Mouse (Mus musculus) cerebellum, adult 11-12 months (tissue): ENCODE measurements at regions not wholly inside any gene's neighbourhood (a gene's known extent, or its start where the extent isn't known, plus 50 kb on each side); places are given as distances from the start of the nearest gene placed in this dataset.
A peak's percentile ranks its signal among the peaks of the same experiment; 100 is the strongest.

Source experiments
- DNase-seq: peaks from one replicate; pipeline ENCODE4 v3.0.0; 2022

DNA sequence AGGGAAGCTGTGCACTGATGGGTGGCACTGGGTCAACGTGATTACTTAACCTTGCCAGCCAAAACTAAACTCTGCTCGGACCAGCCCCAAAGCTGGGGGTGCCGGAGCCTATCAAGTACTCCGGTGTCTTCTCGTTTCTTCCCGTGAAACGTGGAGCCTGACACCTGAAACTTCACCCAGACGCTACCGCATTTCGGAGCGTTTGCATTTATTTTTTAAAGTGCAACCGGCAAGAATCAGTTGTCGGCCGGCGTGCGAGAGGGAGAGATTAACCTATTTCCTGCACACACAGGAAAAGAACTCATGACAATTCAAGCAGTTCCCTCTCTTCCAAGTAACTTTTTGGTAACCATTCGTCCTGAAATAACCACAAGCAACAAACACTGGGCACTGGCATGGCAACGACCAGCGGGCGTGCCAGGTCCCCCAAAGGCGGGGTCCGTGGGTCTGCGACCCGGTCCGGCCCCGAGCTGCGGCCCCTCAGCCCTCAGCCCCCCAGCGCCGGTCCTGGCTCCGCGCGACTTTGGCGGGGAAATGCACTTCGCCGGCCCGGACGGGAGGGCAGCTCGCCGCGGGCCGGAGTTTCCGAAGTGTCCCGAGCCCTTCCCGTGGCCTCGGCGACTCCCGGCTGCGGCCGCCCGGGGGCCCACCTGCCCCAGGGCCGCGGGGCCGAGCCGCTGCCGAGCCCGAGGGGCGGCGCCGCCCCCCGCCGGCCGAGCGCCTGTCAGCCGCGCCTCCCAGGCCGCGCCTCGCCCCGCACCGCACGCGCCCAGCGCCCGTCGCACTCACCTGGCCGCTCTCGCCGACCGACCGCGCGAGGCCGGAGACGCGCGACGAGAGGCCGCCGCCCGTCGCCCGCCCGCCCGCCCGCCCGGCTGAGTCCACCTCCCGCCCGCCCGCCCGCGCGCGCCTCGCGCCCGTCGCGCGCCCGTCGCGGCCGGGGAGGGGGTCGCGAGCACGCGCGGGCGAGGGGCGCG, 1861.7 kb upstream of the Lrrc6 start:
- DNase-seq = peak; percentile 75

DNA sequence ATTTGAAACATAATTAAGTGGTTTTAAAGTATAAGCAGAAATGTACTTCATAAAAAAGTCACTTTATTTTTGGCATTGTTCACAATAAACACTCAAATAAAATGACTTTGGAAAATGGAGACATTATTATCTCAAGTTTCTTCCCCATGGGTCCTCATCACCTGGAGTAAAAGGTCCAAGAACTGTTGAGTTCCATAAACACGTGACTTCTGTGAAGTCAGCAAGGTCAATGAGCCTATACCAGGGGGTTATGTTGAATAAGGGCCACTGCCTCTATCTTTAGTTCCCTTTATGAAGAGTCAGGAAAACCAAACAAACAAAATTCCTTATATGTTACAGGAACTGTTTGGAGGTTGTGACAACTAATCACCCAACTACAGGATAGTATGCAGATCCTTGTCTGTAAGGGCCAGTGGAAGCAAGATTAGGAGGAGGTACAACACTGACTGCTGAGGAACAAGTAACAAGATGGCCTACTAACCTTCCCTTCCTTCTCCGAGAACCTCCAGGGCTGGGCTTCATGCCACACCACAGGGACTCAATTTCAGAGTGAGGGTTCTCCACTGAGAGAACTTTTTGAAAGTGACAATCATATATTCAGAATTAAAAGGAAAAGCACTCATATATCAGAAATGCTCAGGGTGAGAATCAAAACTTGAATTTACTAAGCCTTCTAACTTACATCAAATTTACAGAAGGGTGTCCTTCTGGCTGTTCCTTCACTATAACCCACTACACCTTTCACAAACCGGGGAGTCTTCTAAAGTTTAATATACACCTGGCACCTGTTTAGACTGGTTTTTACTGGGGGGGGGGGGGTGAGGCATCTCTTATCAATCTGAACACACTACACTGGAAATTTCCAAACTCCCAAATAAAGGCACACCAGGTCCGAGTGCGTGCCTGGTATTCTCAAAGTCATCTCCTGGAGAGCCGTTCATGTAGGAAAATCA, 1860.5 kb upstream of the Lrrc6 start:
- peak; percentile 29 for DNase-seq

DNA sequence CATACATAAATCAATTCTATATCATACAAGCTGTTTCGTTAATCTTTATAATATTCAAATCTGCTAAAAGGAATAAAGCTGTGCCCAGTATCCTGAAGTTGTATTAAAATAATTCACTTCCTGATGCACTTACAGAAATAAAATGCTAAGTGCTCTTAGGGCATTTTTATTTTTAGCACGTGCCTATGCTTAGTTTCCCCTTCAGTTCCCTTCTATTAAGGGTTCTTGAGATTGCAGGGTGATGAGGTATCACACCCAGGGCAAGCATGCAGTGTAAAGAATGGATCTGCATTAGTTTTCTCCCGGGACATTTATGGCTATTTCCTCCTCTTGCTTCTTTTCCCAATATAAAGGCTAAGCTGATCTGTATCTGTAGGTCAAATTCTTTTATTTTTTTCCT, 1858.8 kb upstream of the Lrrc6 start:
- DNase-seq = no peak

DNA sequence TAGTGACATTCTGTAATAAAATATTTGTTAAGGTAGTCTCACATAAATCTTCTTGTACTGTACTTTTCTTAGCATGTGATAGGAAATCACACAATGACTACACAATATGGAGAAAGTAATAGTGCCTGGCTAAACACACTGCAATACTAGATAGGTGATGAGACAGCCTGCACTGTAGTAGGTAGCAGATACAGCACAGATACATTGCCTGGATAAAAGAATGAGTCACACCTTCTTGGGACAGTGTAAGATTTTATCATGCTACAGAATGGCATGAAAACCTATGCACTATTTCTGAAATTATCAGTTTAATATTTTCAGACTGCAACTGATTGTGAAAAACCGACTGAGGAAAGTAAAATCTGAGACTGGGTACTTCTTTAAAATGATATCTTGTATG, 1855.2 kb upstream of the Lrrc6 start:
- no peak for DNase-seq

DNA sequence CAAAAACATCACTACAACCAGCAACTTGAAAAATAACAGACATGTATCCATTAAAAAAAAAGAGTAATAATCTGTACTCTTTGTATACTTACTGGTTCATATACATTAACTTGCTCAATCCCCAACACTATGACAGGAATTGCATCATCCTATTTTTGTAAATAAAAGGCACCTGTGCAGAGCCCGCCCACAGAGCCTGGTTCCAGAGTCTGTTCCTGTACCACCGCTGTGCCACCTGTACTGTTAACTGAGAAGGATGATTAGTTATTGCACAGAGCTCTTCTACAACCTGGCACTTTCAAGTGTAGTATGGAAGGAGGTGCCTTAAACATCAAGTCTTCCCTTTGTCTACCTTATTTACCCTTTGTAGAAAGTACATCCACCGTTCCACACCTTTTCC, 1843.9 kb upstream of the Lrrc6 start:
- peak; percentile 31 for DNase-seq

DNA sequence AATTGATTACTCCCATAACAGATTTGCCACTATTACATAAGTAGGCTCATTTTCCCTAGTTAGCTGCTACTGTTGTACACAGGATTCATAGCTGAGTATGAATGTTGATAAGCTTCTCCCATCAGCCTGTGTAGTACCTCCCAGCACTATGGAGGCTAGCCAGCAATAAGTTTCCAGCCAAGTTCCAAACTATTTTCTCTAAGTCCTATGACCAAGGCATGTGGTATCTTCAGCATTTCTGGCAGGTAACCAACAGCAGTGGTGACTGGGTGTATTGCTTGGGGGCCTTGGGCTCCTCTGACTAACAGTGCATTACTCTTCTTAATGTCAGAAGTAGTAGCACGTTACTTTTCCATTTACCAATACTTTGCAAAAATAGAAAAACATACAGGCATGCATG, 1841.8 kb upstream of the Lrrc6 start:
- DNase-seq = peak; percentile 9

DNA sequence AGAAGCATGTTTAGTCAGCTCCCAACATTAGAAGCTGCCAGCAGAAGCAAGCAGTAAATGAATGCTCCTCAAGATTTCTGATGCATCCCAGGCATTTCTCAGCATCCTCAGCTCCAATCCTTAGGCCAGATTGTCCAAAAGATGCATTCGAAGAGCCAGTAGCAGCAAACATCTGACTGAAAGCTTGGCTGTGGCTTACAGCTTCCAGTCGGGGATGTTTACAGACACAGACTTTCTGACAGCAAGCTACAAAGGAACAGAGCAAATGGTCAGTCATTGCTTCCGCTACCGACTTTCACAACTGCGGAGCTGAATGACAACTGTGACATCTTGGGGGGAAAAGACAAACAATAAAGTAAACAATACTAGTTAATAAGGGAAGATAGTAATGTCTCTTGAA, 1840.3 kb upstream of the Lrrc6 start:
- no peak for DNase-seq

DNA sequence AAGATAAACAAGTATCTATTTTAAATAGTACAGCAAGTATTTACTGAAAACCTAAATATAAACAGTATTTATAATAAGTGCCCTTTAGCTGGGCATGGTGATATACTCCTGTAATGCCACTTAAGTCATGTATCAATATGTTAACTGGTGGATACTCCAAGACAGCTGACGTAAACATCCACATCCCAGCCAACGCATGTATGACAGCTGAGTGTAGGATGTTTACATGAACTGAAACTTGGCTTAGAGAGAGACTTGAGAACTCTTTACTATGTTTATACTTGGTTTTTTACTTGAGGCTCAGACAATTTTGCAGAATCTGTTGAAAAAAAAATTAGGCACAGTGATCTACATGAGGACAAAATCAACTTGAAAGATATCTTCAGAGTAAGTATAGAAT, 1836.6 kb upstream of the Lrrc6 start:
- no peak for DNase-seq

DNA sequence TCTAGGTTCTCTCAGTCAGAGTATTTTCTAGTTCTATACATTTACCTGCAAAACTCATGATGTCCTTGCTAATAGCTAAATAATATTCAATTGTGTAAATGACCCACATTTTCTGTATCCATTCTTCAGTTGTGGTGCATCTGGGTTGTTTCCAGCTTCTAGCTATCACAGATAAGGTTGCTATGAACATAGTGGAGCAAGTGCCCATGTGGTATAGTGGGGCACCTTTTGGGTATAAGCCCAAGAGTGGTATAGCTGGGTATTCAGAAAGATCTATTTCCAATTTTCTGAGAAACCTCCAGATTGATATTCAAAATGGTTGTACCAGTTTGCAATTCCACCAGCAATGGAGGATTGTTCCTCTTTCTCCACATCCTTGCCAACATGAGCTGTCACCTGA, 1835.1 kb upstream of the Lrrc6 start:
- DNase-seq = no peak

DNA sequence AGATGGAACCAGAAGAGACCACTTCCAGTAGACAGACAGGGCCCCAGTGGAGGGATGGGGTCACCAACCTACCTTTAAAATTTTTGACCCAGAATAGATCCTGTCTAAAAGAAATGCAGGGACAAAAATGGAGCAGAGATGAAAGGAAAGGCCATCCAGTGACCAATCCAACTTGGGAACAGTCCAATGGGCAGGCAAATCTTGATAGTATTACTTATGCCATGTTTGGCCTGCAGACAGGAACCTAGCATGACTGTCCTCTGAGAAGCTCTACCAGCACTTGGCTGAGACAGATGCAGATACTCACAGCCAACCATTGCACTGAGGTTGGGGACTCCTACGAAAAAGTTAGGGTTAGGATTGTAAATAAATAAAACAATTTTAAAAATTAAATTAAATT, 1815.4 kb upstream of the Lrrc6 start:
- no peak for DNase-seq
